Mouse (Mus musculus): ENCODE data around the gene Pias4.
"Not testable (repeated sequence)": the region's sequence is repeated elsewhere in the genome, so short reads cannot be mapped to it uniquely, and the experiment has no call there.

- not testable (repeated sequence) for TF ChIP-seq CTCF (IDR thresholded peaks at IDR 0.05; ENCODE audit: low read depth, low read length); POLR2A (IDR thresholded peaks at IDR 0.05; ENCODE audit: insufficient read depth, low read length); EP300 (IDR thresholded peaks at IDR 0.05; ENCODE audit: insufficient read depth, low read depth, low read length)
Observed at GRCm38 (mm10) chr10:81175345-81175701, 7.6 kb upstream of the Pias4 start.
